Mouse (Mus musculus): ENCODE data around the gene Hnrnpr. TPM values are rescaled to one million over a fixed set of nuclear protein-coding genes. Genes with fewer than 3 reads are reported as not detected.

The Hnrnpr gene
- polyA plus RNA-seq, 1 experiment from 2014 or later, result 215 TPM

GRCm38 (mm10) chr4:136311042-136311999 is 579 bp downstream of the Hnrnpr start:
- peaks cover 1% of the 10 kb centered on the region; the same call in 1 of the 2 replicates for H3K36me3 ChIP-seq
- no peaks in the 10 kb centered on the region for H3K27me3 ChIP-seq
- peaks cover 46% of the 10 kb centered on the region for H3K4me1 ChIP-seq (replicated peaks)
- peak overlapping the region; percentile 100 for H3K4me3 ChIP-seq
- WGBS, result under 1% methylated on average over 75 of the region's 81 CpGs
- H3K27ac ChIP-seq (replicated peaks), result peak overlapping the region; percentile 99
- ATAC-seq (ENCODE audit: low read depth), result no peak; the same call in none of the 2 replicates
- no peaks in the 10 kb centered on the region for H3K9me3 ChIP-seq
- H3K9ac ChIP-seq, result peak overlapping the region; percentile 99
- peak overlapping the region; percentile 80 for H3K4me2 ChIP-seq

- Histone ChIP-seq H3K27me3 (no peaks in the 10 kb centered on the region), H3K36me3 (peaks cover 14% of the 10 kb centered on the region), H3K9ac (peak overlapping the region; percentile 99), H3K27ac (replicated peaks) (no peak overlapping the region), H3K4me3 (peak overlapping the region; percentile 100), H3K9me3 (no peaks in the 10 kb centered on the region), H3K4me1 (replicated peaks) (peaks cover 46% of the 10 kb centered on the region), H3K4me2 (peak overlapping the region; percentile 80)
- no peak for ATAC-seq (ENCODE audit: low read depth)
- WGBS, result 28% methylated on average over 4 of the region's 4 CpGs
Measured at GRCm38 (mm10) chr4:136312616-136313015, 1.9 kb downstream of the Hnrnpr start.

GRCm38 (mm10) chr4:136317667-136318066 is 6.9 kb downstream of the Hnrnpr start:
- WGBS, result 82% methylated on average over 4 of the region's 4 CpGs
- Histone ChIP-seq H3K4me1 (replicated peaks) (peaks cover 26% of the 10 kb centered on the region), H3K9ac (no peak overlapping the region), H3K9me3 (no peaks in the 10 kb centered on the region), H3K4me2 (no peak overlapping the region), H3K4me3 (no peak overlapping the region), H3K27me3 (no peaks in the 10 kb centered on the region), H3K27ac (replicated peaks) (no peak overlapping the region), H3K36me3 (peaks cover 58% of the 10 kb centered on the region)
- no peak for ATAC-seq (ENCODE audit: low read depth)

DNA sequence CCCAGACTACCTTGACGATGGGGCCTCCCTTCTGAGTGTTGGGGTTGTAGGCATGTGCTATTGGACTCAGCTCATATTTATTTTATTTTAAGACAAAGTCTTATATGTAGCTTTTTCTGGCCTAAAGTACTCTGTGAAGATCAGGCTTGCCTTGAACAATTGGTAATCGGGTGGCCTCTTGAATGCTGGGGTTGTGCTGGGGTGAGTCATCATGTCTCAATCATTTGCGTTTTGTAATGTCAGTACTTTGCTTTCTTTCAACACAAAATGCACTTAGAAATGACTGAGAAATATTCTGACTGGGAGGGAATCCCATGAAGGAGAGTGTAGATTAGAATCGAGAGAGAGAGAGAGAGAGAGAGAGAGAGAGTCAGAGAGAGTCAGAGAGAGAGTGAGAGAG is 9.3 kb downstream of the Hnrnpr start:
- no peak overlapping the region for H3K9ac ChIP-seq
- no peak overlapping the region for H3K27ac ChIP-seq (replicated peaks)
- H3K4me3 ChIP-seq, result no peak overlapping the region
- no peaks in the 10 kb centered on the region for H3K9me3 ChIP-seq
- 92% methylated on average over 4 of the region's 4 CpGs for WGBS
- no peak overlapping the region for H3K4me2 ChIP-seq
- no peaks in the 10 kb centered on the region for H3K27me3 ChIP-seq
- H3K4me1 ChIP-seq (replicated peaks), result peaks cover 6% of the 10 kb centered on the region
- H3K36me3 ChIP-seq, result peaks cover 69% of the 10 kb centered on the region
- no peak for ATAC-seq (ENCODE audit: low read depth)

GRCm38 (mm10) chr4:136324226-136324625 is 13.5 kb downstream of the Hnrnpr start:
- WGBS, result 69% methylated on average over 2 of the region's 2 CpGs
- Histone ChIP-seq H3K27me3 (no peaks in the 10 kb centered on the region), H3K27ac (replicated peaks) (no peak overlapping the region), H3K9ac (no peak overlapping the region), H3K4me2 (no peak overlapping the region), H3K4me1 (replicated peaks) (0 out of 2 replicates have a peak, but pooled peaks cover 4% of the 10 kb centered on the region), H3K36me3 (peaks cover 60% of the 10 kb centered on the region), H3K9me3 (no peaks in the 10 kb centered on the region), H3K4me3 (no peak overlapping the region)
- ATAC-seq (ENCODE audit: low read depth), result no peak

GRCm38 (mm10) chr4:136327238-136327637 is 16.5 kb downstream of the Hnrnpr start:
- Histone ChIP-seq H3K27me3 (no peaks in the 10 kb centered on the region), H3K27ac (replicated peaks) (no peak overlapping the region), H3K4me2 (no peak overlapping the region), H3K9ac (no peak overlapping the region), H3K4me1 (replicated peaks) (0 out of 2 replicates have a peak, but pooled peaks cover 4% of the 10 kb centered on the region), H3K4me3 (no peak overlapping the region), H3K9me3 (no peaks in the 10 kb centered on the region), H3K36me3 (peaks cover 51% of the 10 kb centered on the region)
- ATAC-seq (ENCODE audit: low read depth), result no peak
- WGBS, result 85% methylated on average over 5 of the region's 5 CpGs

DNA sequence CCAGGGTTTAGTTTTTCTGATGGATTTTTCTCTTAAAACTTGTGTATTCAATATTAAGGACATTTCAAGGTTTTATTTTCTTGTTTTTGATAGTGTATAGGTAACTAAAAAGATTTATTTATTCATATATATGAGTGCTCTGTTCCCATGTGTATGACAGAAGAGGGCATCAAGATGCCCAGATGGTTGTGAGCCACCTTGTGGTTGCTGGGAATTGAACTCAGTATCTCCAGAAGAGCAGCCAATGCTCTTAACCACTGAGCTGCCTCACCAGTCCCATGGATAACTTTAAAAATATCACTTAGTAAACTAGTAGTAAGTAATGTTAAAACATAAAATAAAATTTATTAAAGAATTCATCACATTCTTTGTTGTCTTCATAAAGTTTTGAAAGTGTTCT is 17.4 kb downstream of the Hnrnpr start:
- no peaks in the 10 kb centered on the region for H3K27me3 ChIP-seq
- H3K36me3 ChIP-seq, result peaks cover 53% of the 10 kb centered on the region

DNA sequence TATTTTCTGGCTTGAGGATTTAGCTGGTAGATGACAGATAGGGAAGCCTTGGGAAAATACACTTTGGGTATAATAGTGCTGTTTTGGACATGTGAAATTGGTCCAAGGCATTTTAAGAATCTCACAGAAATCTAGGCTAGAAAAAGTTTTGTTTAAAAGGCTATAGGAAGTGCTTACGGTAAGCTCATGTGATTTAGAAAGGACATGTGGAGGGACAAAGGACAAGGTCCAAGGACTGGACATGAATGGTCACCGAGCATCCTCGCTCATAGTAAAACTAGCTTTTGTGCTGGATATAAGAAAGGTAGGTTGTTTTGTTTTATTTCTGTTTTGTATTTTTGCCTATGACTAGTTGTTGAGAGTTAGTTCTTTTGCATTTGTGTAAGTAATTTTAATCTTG is 21.0 kb downstream of the Hnrnpr start:
- Histone ChIP-seq H3K36me3 (peaks cover 61% of the 10 kb centered on the region), H3K9ac (no peak overlapping the region), H3K27ac (replicated peaks) (no peak overlapping the region), H3K4me2 (no peak overlapping the region), H3K4me1 (replicated peaks) (no peaks in the 10 kb centered on the region), H3K9me3 (no peaks in the 10 kb centered on the region), H3K4me3 (no peak overlapping the region), H3K27me3 (no peaks in the 10 kb centered on the region)
- no peak for ATAC-seq (ENCODE audit: low read depth)
- WGBS, result 95% methylated on average over 3 of the region's 3 CpGs

More for the DNA sequence above, 17.4 kb downstream of the Hnrnpr start:
- no peak overlapping the region for H3K4me2 ChIP-seq
- H3K9me3 ChIP-seq, result no peaks in the 10 kb centered on the region
- H3K9ac ChIP-seq, result no peak overlapping the region
- ATAC-seq (ENCODE audit: low read depth), result no peak
- no peak overlapping the region for H3K27ac ChIP-seq (replicated peaks)
- H3K4me3 ChIP-seq, result no peak overlapping the region
- 0 out of 2 replicates have a peak, but pooled peaks cover 1% of the 10 kb centered on the region for H3K4me1 ChIP-seq (replicated peaks)

DNA sequence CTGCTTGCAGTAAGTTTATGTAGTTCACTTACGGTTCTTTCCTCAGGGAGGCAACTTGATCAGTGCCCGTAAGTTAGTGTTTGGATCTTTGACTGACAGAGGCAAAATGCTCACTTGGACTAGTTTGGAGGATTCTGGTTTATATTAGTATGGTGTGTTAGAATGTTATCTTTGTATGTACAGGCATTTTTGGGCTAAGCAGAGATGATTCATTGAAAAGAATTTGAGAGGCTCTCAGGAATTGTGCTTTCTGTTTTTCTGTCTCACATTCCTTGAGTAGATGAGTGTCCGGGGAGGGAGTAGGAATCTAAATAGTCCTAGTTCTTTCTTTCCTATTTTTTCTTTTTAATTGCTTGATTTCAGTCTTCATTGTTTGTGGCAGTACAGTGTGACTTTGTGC is 22.4 kb downstream of the Hnrnpr start:
- ATAC-seq (ENCODE audit: low read depth), result no peak
- Histone ChIP-seq H3K4me1 (replicated peaks) (no peaks in the 10 kb centered on the region), H3K4me3 (no peak overlapping the region), H3K9me3 (no peaks in the 10 kb centered on the region), H3K4me2 (no peak overlapping the region), H3K36me3 (peaks cover 60% of the 10 kb centered on the region), H3K27me3 (no peaks in the 10 kb centered on the region), H3K27ac (replicated peaks) (no peak overlapping the region), H3K9ac (no peak overlapping the region)
- 86% methylated on average over 3 of the region's 3 CpGs for WGBS

- Histone ChIP-seq H3K4me2 (no peak overlapping the region), H3K4me1 (replicated peaks) (no peaks in the 10 kb centered on the region), H3K9ac (no peak overlapping the region), H3K27me3 (no peaks in the 10 kb centered on the region), H3K36me3 (peaks cover 57% of the 10 kb centered on the region), H3K4me3 (no peak overlapping the region), H3K9me3 (no peaks in the 10 kb centered on the region), H3K27ac (replicated peaks) (no peak overlapping the region)
- no peak for ATAC-seq (ENCODE audit: low read depth)
- WGBS, result 82% methylated on average over 2 of the region's 2 CpGs
Measured at GRCm38 (mm10) chr4:136335065-136335464, 24.3 kb downstream of the Hnrnpr start.

DNA sequence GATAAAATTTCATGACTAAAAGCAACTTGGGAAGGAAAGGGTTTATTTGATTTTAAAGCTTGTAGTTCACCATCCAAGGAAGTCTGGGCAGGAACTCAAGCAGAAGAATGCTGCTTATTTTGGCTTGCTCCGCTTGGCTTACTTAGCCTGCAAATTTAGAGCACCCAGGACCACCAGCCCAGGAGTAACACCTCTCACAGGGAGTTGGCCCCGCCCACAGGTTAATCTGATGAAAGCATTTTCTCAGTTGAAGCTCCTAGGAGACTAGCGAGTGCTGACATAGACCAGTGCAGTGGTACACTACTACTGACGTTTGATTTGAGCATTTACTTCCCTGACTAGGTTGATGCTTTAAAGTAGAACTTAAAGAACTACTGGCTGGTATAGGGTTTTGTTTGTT is 26.4 kb downstream of the Hnrnpr start:
- H3K36me3 ChIP-seq, result peaks cover 52% of the 10 kb centered on the region
- H3K27me3 ChIP-seq, result no peaks in the 10 kb centered on the region
- no peak overlapping the region for H3K4me2 ChIP-seq
- no peak overlapping the region for H3K4me3 ChIP-seq
- no peak overlapping the region for H3K9ac ChIP-seq
- no peak for ATAC-seq (ENCODE audit: low read depth)
- no peaks in the 10 kb centered on the region for H3K9me3 ChIP-seq
- H3K27ac ChIP-seq (replicated peaks), result no peak overlapping the region
- no peaks in the 10 kb centered on the region for H3K4me1 ChIP-seq (replicated peaks)
- WGBS, result 85% methylated on average over 4 of the region's 4 CpGs

DNA sequence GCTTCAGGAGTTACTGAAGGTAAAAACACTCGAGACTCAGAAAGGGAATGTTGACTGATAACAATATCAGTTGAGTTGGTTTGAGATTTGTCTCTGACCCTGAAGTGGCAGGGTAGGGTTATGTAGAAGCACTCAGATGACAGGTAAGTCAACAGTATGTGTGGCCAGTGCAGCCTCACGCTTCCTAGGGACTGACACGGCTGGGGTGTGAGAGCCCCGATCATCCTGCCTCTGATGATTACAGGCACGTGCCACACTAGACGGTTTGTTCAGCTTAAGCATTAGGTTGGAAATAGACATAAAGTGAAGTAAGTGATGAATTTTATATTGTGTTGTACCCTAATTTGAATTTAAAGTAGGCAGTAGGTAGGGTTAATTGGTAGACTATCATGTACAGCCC is 38.9 kb downstream of the Hnrnpr start:
- no peak overlapping the region for H3K4me2 ChIP-seq
- H3K9ac ChIP-seq, result no peak overlapping the region
- H3K9me3 ChIP-seq, result no peaks in the 10 kb centered on the region
- 92% methylated on average over 6 of the region's 6 CpGs for WGBS
- no peak for ATAC-seq (ENCODE audit: low read depth)
- no peaks in the 10 kb centered on the region for H3K4me1 ChIP-seq (replicated peaks)
- H3K27me3 ChIP-seq, result no peaks in the 10 kb centered on the region
- peaks cover 64% of the 10 kb centered on the region for H3K36me3 ChIP-seq
- H3K4me3 ChIP-seq, result no peak overlapping the region
- H3K27ac ChIP-seq (replicated peaks), result no peak overlapping the region

Measured in neural tube, embryonic 13.5 days (tissue).